Mouse (Mus musculus) liver, embryonic 16.5 days (tissue): Measurements from ENCODE around the gene Svs1. TPM values are rescaled to one million over a fixed set of nuclear protein-coding genes. Genes with fewer than 3 reads are reported as not detected.
A peak's percentile ranks its signal among the peaks of the same experiment; 100 is the strongest.

ENCODE experiments used
- ATAC-seq: fragments of 200-750 bp; cut with Nextera tagmentation; 2 replicates; pipeline ENCODE4 v1.8.0; 2017; ENCODE audit warnings: low read depth, mild to moderate bottlenecking, moderate number of reproducible peaks, moderate library complexity
- H3K27ac ChIP-seq: fragments of 300-500 bp; sonication (generic); 2 replicates; pipeline ENCODE4 v1.5.1; 2014; ENCODE audit warnings: mild to moderate bottlenecking, low read length
- H3K27me3 ChIP-seq: fragments of 300-500 bp; sonication (generic); 2 replicates; pipeline ENCODE4 v1.6.1; 2014; ENCODE audit warnings: low read depth, low read length, mixed read lengths; ENCODE audit not compliant: control insufficient read depth, insufficient read depth
- H3K36me3 ChIP-seq: fragments of 300-500 bp; sonication (generic); 2 replicates; pipeline ENCODE4 v1.6.1; 2014; ENCODE audit warnings: mild to moderate bottlenecking; ENCODE audit not compliant: control insufficient read depth, insufficient read depth
- H3K4me1 ChIP-seq: fragments of 300-500 bp; sonication (generic); 2 replicates; pipeline ENCODE4 v1.6.1; 2014; ENCODE audit warnings: low read depth, low read length, mixed read lengths; ENCODE audit not compliant: control insufficient read depth
- H3K4me2 ChIP-seq: fragments of 300-500 bp; sonication (generic); 2 replicates; pipeline ENCODE4 v1.6.1; 2014; ENCODE audit warnings: low read depth, low read length, mixed read lengths
- H3K4me3 ChIP-seq: fragments of 300-500 bp; sonication (generic); 2 replicates; pipeline ENCODE4 v1.5.1; 2014; ENCODE audit warnings: low read depth, mild to moderate bottlenecking, low read length
- H3K9ac ChIP-seq: fragments of 300-500 bp; sonication (generic); 2 replicates; pipeline ENCODE4 v1.6.1; 2014; ENCODE audit warnings: low read depth, low read length
- H3K9me3 ChIP-seq: fragments of 300-500 bp; sonication (generic); replicated peaks from 2 replicates; pipeline ENCODE4 v1.6.1; 2016; ENCODE audit warnings: low read length; ENCODE audit not compliant: control insufficient read depth
- WGBS: fragments of 180-500 bp; shearing (Covaris S2); extraction: QIAGEN DNeasy Blood & Tissue Kit; methylation state at CpG from one replicate; pipeline ENCODE4 v1.1.7; 2014; ENCODE audit not compliant: insufficient replicate concordance; 5-methylcytosine and 5-hydroxymethylcytosine counted together
- polyA plus RNA-seq: library from polyadenylated mRNA; unstranded; fragments of >200 nt; fragmentation: Nextera tagmentation; extraction: Ambion mirVana; gene quantifications from 2 replicates; pipeline ENCODE4 v1.2.1, GENCODE M21; 2015

Gene Svs1
- polyA plus RNA-seq, 1 experiment from 2014 or later, result not detected

DNA sequence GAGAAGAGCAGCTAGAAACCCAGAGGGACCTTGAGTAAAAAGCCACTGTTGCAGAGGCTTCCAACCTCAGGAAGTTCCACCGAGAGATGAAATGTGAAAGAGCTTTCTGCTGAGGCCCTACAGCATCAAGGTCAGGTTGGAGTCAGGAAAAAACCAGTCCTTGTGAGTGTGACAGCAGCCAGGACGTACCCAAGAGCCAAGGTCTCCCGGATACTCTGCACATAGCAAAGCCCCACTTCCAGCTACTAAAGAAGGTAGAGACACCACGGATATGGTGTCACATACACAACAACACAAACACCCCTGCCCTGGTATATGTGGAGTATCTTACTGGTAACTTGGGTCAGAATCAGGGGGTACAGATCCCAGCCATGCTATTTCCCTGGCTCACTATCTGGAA, 12.1 kb downstream of the Svs1 start:
- Histone ChIP-seq H3K9me3 (no peaks in the 10 kb centered on the region), H3K27ac (no peak overlapping the region), H3K4me3 (no peak overlapping the region), H3K4me1 (no peaks in the 10 kb centered on the region), H3K9ac (no peak overlapping the region), H3K36me3 (no peaks in the 10 kb centered on the region), H3K4me2 (no peak overlapping the region), H3K27me3 (no peaks in the 10 kb centered on the region)
- ATAC-seq, result no peak
- 65% methylated on average over 4 of the region's 4 CpGs for WGBS

DNA sequence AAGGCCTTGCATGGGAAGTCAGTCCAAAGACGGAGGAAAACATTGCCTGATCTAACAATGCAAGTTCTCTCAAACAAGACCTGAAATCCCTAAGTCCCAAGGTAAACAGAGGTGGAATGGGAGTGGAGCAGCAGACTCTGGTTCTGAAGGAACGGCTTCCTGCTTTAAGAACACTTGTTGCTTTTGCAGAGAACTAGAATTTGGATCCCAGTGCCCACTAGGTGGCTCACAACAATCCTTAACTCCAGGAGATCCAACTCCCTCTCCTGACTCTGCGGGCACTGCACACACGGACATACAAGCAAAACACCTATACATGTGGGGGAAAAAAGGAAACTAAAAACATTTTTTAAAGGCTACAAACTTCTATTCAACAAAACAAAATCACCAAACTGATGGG, 16.7 kb downstream of the Svs1 start:
- no peaks in the 10 kb centered on the region for H3K9me3 ChIP-seq
- H3K4me3 ChIP-seq, result no peak overlapping the region
- H3K9ac ChIP-seq, result no peak overlapping the region
- no peaks in the 10 kb centered on the region for H3K27me3 ChIP-seq
- no peaks in the 10 kb centered on the region for H3K36me3 ChIP-seq
- no peaks in the 10 kb centered on the region; the same call in 1 of the 2 replicates for H3K4me1 ChIP-seq
- ATAC-seq, result no peak
- no peak overlapping the region for H3K4me2 ChIP-seq
- WGBS, result 42% methylated on average over 4 of the region's 4 CpGs
- H3K27ac ChIP-seq, result no peak overlapping the region

DNA sequence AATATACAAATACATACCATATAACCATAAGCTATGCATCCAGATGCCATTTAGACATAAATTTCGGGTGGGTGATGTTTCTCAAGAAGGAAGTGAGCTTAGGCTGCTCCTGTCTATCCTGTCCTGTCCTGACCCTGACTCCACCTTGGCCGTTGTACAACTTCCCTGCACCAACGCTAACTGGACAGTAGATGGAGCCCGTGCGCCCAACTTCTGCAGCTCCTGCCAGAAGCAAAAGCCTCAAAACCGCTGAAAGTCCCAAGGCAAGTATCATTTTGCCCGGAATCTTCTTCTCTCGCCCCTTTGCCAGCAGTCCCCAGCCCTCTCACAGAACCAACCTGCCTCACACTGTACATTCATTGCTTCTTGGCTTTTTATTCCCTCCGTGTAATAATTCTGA, 21.3 kb downstream of the Svs1 start:
- 1% methylated on average over 9 of the region's 9 CpGs for WGBS
- ATAC-seq, result no peak
- H3K4me2 ChIP-seq, result peak overlapping the region; percentile 53
- H3K36me3 ChIP-seq, result no peaks in the 10 kb centered on the region
- no peak overlapping the region for H3K9ac ChIP-seq
- no peaks in the 10 kb centered on the region; the same call in 1 of the 2 replicates for H3K4me1 ChIP-seq
- H3K27me3 ChIP-seq, result no peaks in the 10 kb centered on the region
- H3K27ac ChIP-seq, result no peak overlapping the region
- peak overlapping the region; percentile 46 for H3K4me3 ChIP-seq
- no peaks in the 10 kb centered on the region; the same call in 1 of the 2 replicates for H3K9me3 ChIP-seq

DNA sequence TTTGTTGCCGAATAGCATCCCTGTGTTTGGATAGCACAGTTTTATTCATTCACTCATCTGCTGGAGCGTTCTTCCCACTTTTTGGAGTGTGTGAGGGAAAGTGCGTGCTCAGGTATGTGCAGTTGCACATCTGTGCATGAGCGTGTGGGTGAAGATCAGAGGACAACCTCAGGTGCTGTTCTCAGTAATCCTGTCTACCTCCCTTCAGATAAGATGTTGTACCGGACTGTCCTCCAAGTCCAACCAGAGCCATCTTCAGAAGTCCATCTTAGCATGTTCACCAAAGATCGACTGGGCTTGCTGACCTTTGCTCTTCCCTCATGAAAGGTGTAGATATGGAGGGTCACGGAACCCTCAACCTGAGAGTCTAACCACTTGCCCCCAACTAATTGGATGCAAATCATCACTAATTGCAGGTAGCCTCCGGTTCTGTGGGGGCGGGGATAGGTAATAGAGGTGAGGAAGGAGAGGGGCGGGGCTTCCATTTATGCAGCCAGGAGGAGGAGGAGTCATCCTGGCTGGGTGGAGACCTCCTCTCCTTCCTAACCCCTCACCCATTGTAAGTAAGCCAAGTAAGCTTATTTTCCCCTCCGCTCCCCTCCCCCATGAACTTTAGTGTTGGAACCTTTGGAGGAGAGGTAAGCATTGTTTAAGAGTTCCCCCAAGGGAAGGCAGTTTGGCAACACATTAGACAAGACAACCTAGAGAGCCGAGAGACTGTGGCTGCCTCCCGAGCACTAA, 21.9 kb downstream of the Svs1 start:
- Histone ChIP-seq H3K9ac (no peak overlapping the region), H3K27ac (no peak overlapping the region), H3K4me2 (peak overlapping the region; percentile 53), H3K4me3 (peak overlapping the region; percentile 46), H3K9me3 (no peaks in the 10 kb centered on the region; the same call in 1 of the 2 replicates), H3K4me1 (no peaks in the 10 kb centered on the region; the same call in 1 of the 2 replicates), H3K27me3 (no peaks in the 10 kb centered on the region), H3K36me3 (no peaks in the 10 kb centered on the region)
- no peak for ATAC-seq
- WGBS, result 29% methylated on average over 13 of the region's 13 CpGs

DNA sequence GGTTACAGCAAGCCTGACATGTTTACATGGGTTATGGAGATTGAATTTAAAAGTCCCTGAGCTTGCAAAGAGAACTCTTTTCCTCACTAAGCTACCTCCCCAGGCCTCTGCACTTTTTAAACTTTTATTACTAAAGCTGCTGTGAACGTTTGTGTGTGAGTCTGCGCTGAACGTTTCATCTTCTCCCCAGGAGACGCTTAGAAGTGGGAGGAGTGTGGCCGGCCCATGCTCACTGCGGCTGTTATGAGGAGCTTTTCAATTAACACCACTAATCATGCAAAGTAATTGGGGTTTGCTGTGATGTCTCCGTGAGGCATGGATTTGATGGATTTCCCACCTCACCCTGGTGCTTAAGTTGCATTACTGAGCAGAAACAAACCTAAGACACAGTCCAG, 22.5 kb downstream of the Svs1 start:
- no peak overlapping the region for H3K4me2 ChIP-seq
- no peaks in the 10 kb centered on the region; the same call in 1 of the 2 replicates for H3K9me3 ChIP-seq
- 47% methylated on average over 7 of the region's 7 CpGs for WGBS
- H3K27ac ChIP-seq, result no peak overlapping the region
- no peak overlapping the region for H3K4me3 ChIP-seq
- no peak for ATAC-seq
- no peaks in the 10 kb centered on the region for H3K27me3 ChIP-seq
- no peaks in the 10 kb centered on the region for H3K36me3 ChIP-seq
- no peak overlapping the region for H3K9ac ChIP-seq
- H3K4me1 ChIP-seq, result no peaks in the 10 kb centered on the region; the same call in 1 of the 2 replicates

DNA sequence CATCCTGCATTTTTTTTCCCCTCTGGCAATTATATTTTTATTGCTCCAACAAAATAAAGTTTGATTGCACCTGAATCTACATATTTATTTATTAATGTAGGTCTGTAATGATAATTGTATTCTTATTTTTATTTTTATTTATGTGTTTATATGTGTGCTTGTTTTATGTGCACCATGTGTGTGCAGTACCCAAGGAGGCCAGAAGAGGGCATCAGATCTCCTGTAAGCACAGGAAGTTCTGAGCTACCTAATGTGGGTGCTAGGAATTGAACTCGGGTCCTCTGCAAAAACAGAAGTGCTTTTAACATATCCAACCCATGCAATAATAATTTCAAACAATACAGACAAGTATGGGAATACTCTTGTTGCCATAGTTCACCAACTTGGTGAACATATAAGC, 23.0 kb downstream of the Svs1 start:
- Histone ChIP-seq H3K4me1 (no peaks in the 10 kb centered on the region; the same call in 1 of the 2 replicates), H3K27ac (no peak overlapping the region), H3K9me3 (no peaks in the 10 kb centered on the region; the same call in 1 of the 2 replicates), H3K27me3 (no peaks in the 10 kb centered on the region), H3K36me3 (no peaks in the 10 kb centered on the region), H3K4me2 (no peak overlapping the region), H3K9ac (no peak overlapping the region), H3K4me3 (no peak overlapping the region)
- 44% methylated on average over 1 of the region's 1 CpGs for WGBS
- no peak for ATAC-seq

DNA sequence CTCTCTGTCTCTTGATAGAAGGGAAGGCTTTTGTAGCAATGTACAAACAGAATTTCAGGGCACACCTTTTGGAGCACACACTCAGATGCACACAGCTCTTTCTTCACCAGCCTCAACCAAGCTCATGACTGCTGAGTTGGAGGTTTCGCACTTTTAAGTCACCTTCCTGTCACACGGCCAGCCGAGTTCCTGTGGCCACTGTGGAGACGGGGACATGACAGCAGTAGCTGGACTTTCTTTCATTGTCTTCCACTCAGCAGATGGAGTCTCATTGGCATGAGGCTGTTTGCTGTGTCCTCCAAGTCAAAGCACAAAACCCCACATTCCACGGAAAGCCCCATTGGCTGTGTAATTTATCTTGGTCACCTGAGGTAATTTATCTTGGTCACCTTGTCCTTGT, 24.5 kb downstream of the Svs1 start:
- no peak overlapping the region for H3K9ac ChIP-seq
- H3K4me1 ChIP-seq, result no peaks in the 10 kb centered on the region; the same call in 1 of the 2 replicates
- H3K9me3 ChIP-seq, result no peaks in the 10 kb centered on the region; the same call in 1 of the 2 replicates
- no peak overlapping the region for H3K4me3 ChIP-seq
- ATAC-seq, result no peak
- H3K27ac ChIP-seq, result no peak overlapping the region
- H3K4me2 ChIP-seq, result no peak overlapping the region
- H3K36me3 ChIP-seq, result no peaks in the 10 kb centered on the region
- H3K27me3 ChIP-seq, result no peaks in the 10 kb centered on the region
- 38% methylated on average over 5 of the region's 5 CpGs for WGBS

DNA sequence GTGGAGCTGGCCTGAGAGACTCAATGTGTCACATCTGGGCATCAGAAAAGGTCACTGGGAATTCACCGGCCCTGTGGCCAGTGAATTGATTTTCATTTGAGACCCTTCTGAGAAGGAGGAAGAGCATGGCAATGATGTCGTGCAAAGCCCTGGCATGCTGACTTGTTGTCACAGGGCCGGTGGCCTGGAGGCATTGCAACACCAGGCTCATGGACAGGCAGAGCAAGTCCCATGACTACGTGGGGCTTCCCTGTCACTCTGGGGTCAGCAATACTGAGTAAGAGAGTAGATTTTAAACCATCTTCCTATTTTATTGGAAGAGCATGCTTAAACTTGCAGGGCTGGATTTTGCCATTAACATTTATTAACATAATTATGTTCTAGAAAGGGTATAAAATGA, 26.4 kb downstream of the Svs1 start:
- H3K4me2 ChIP-seq, result no peak overlapping the region
- H3K36me3 ChIP-seq, result no peaks in the 10 kb centered on the region
- no peaks in the 10 kb centered on the region for H3K27me3 ChIP-seq
- H3K9ac ChIP-seq, result no peak overlapping the region
- no peak for ATAC-seq
- no peaks in the 10 kb centered on the region; the same call in 1 of the 2 replicates for H3K4me1 ChIP-seq
- H3K9me3 ChIP-seq, result no peaks in the 10 kb centered on the region; the same call in 1 of the 2 replicates
- H3K27ac ChIP-seq, result no peak overlapping the region
- WGBS, result 36% methylated on average over 4 of the region's 4 CpGs
- no peak overlapping the region for H3K4me3 ChIP-seq

DNA sequence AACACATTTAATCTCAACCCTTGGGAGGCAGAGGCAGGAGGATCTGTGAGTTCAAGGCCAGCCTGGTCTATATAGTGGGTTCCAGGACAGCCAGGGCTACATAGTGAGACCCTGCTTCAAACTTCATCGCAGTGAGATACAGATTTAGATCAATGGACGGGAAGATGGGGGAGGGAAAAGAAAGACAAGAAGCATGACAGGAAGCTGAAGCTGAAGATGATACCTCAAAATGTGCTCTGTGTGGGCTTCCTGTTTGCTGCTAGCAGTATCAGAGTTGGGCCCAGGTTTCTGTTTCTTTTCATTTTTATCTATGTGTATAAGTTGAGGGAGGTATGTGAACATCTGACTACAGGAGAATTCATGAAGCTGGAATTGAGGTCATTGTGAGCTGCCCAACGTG, 26.8 kb downstream of the Svs1 start:
- Histone ChIP-seq H3K9me3 (no peaks in the 10 kb centered on the region; the same call in 1 of the 2 replicates), H3K36me3 (no peaks in the 10 kb centered on the region), H3K4me2 (no peak overlapping the region), H3K4me1 (no peaks in the 10 kb centered on the region; the same call in 1 of the 2 replicates), H3K4me3 (no peak overlapping the region), H3K27me3 (no peaks in the 10 kb centered on the region), H3K9ac (no peak overlapping the region), H3K27ac (no peak overlapping the region)
- 34% methylated on average over 3 of the region's 3 CpGs for WGBS
- ATAC-seq, result no peak
